Comparison of ENCODE assay signal across 12 mouse cellular contexts in genomic region chr1:155192805-155193368, GRCm38 (mm10). TPM values are rescaled to one million over a fixed set of nuclear protein-coding genes. Genes with fewer than 3 reads are reported as not detected.
A peak's percentile ranks its signal among the peaks of the same experiment; 100 is the strongest.
DNase-seq lines count a peak whose midpoint lies in the region; ATAC-seq lines count a peak whose summit lies in the region.
"Had no signal": no experiment of that assay in that cellular context is flagged by ENCODE, and none has a peak within 500 bp of the region (broad histone marks: within the 10 kb centered on the region; RNA-seq: fewer than 3 reads in every experiment).

No protein-coding gene starts in this region.

- H3K36me3 ChIP-seq in hindbrain, embryonic 13.5 days = peaks cover 76% of the 10 kb centered on the region
- H3K36me3 ChIP-seq in hindbrain, embryonic 10.5 days = peaks cover 98% of the 10 kb centered on the region
- H3K36me3 ChIP-seq in neural tube, embryonic 13.5 days = peaks cover 85% of the 10 kb centered on the region
- peaks cover 32% of the 10 kb centered on the region for H3K36me3 ChIP-seq in midbrain, embryonic 16.5 days (ENCODE audit: control insufficient read depth, insufficient read depth, low read length)

- H3K9ac ChIP-seq in hindbrain, embryonic 13.5 days = no peak overlapping the region
- no peak overlapping the region for H3K9ac ChIP-seq in neural tube, embryonic 13.5 days
- no peak overlapping the region for H3K9ac ChIP-seq in midbrain, embryonic 16.5 days (ENCODE audit: low read depth, low read length)
- H3K9ac ChIP-seq: liver, embryonic 13.5 days had no signal

- no peak overlapping the region for H3K4me2 ChIP-seq in hindbrain, embryonic 13.5 days
- H3K4me2 ChIP-seq in neural tube, embryonic 13.5 days = no peak overlapping the region
- no peak overlapping the region for H3K4me2 ChIP-seq in midbrain, embryonic 16.5 days (ENCODE audit: low read length)
- H3K4me2 ChIP-seq: liver, embryonic 13.5 days had no signal

- no peaks in the 10 kb centered on the region for H3K9me3 ChIP-seq in hindbrain, embryonic 13.5 days
- H3K9me3 ChIP-seq in hindbrain, embryonic 10.5 days = no peaks in the 10 kb centered on the region
- H3K9me3 ChIP-seq in neural tube, embryonic 13.5 days = no peaks in the 10 kb centered on the region
- no peaks in the 10 kb centered on the region for H3K9me3 ChIP-seq in midbrain, embryonic 16.5 days (replicated peaks; ENCODE audit: control insufficient read depth, low read length, poor library complexity, severe bottlenecking)
- H3K9me3 ChIP-seq: liver, embryonic 13.5 days had no signal

- no peak for DNase-seq in hindbrain, embryonic 10.5 days (ENCODE audit: low spot score)
- DNase-seq in neural tube, embryonic 10.5 days (ENCODE audit: extremely low spot score, low spot score) = no peak
- DNase-seq in adrenal gland, postnatal 25 days = no peak
- DNase-seq: liver, embryonic 13.5 days had no signal

- H3K4me3 ChIP-seq in hindbrain, embryonic 13.5 days = no peak overlapping the region
- H3K4me3 ChIP-seq in hindbrain, embryonic 10.5 days = no peak overlapping the region
- H3K4me3 ChIP-seq in neural tube, embryonic 13.5 days = no peak overlapping the region
- no peak overlapping the region for H3K4me3 ChIP-seq in midbrain, embryonic 16.5 days (ENCODE audit: low read depth, low read length)
- H3K4me3 ChIP-seq: liver, embryonic 13.5 days had no signal

- no peaks in the 10 kb centered on the region for H3K27me3 ChIP-seq in hindbrain, embryonic 13.5 days
- H3K27me3 ChIP-seq in hindbrain, embryonic 10.5 days (ENCODE audit: insufficient read depth, poor library complexity, severe bottlenecking) = no peaks in the 10 kb centered on the region
- no peaks in the 10 kb centered on the region for H3K27me3 ChIP-seq in neural tube, embryonic 13.5 days
- no peaks in the 10 kb centered on the region for H3K27me3 ChIP-seq in midbrain, embryonic 16.5 days (ENCODE audit: control insufficient read depth, insufficient read depth, low read depth, low read length)
- H3K27me3 ChIP-seq: CH12.LX; liver, embryonic 13.5 days had no signal

- ATAC-seq in hindbrain, embryonic 13.5 days (ENCODE audit: low FRiP score) = no peak
- peak; percentile 25; the same call in 1 of the 2 replicates for ATAC-seq in neural tube, embryonic 13.5 days (ENCODE audit: low read depth)
- peak; percentile 72 for ATAC-seq in common myeloid progenitor, adult 5-6 weeks (replicated peaks; ENCODE audit: low read depth, poor library complexity, severe bottlenecking)
- ATAC-seq in midbrain, embryonic 16.5 days = peak; percentile 19; the same call in 1 of the 2 replicates
- ATAC-seq in erythroblast, adult 5-6 weeks (replicated peaks; ENCODE audit: low FRiP score, poor library complexity, severe bottlenecking) = no peak

- H3K4me1 ChIP-seq in hindbrain, embryonic 13.5 days (replicated peaks) = peaks cover 11% of the 10 kb centered on the region
- H3K4me1 ChIP-seq in hindbrain, embryonic 10.5 days (replicated peaks) = no peaks in the 10 kb centered on the region
- 0 out of 2 replicates have a peak, but pooled peaks cover 13% of the 10 kb centered on the region for H3K4me1 ChIP-seq in neural tube, embryonic 13.5 days (replicated peaks)
- 0 out of 2 replicates have a peak, but pooled peaks cover 5% of the 10 kb centered on the region for H3K4me1 ChIP-seq in midbrain, embryonic 16.5 days (ENCODE audit: control insufficient read depth, insufficient read depth, low read length)
- H3K4me1 ChIP-seq: liver, embryonic 13.5 days had no signal

- peak overlapping the region; percentile 31 for H3K27ac ChIP-seq in hindbrain, embryonic 13.5 days
- H3K27ac ChIP-seq in hindbrain, embryonic 10.5 days = no peak overlapping the region
- H3K27ac ChIP-seq in neural tube, embryonic 13.5 days (replicated peaks) = peak overlapping the region; percentile 18; the same call in 1 of the 2 replicates
- H3K27ac ChIP-seq in midbrain, embryonic 16.5 days (ENCODE audit: low read length) = peak overlapping the region; percentile 39
- H3K27ac ChIP-seq: kidney, postnatal 0 days; liver, embryonic 13.5 days had no signal

- 72% methylated on average over 15 of the region's 15 CpGs for WGBS in hindbrain, embryonic 13.5 days
- WGBS in hindbrain, embryonic 10.5 days = 83% methylated on average over 15 of the region's 15 CpGs
- 59% methylated on average over 15 of the region's 15 CpGs for WGBS in neural tube, embryonic 13.5 days
- 58% methylated on average over 15 of the region's 15 CpGs for WGBS in midbrain, embryonic 16.5 days

RNA-seq across cellular contexts. Expression of gene Stx6, which starts 34.4 kb away (rescaled TPM):
- 121 TPM in 2 replicates for polyA plus RNA-seq in hindbrain, embryonic 13.5 days (2015; fragmentation: Nextera tagmentation; extraction: Ambion mirVana)
- 84.4 and 101 TPM in 2 replicates for polyA plus RNA-seq in hindbrain, embryonic 10.5 days (2016; fragmentation: Nextera tagmentation; extraction: Ambion mirVana)
- polyA plus RNA-seq in neural tube, embryonic 13.5 days (2015; fragmentation: Nextera tagmentation; extraction: Ambion mirVana) = 106 and 121 TPM in 2 replicates
- 24.5 and 32.6 TPM in 2 replicates for total RNA-seq in common myeloid progenitor, adult 5-6 weeks (2017)
- polyA plus RNA-seq in midbrain, embryonic 16.5 days (2015; fragmentation: Nextera tagmentation; extraction: Ambion mirVana) = 94.0 and 111 TPM in 2 replicates
- total RNA-seq in erythroblast, adult 5-6 weeks (2015; ENCODE audit: low replicate concordance) = 2.3 and 3.8 TPM in 2 replicates
- 4.9 and 7.4 TPM in 2 replicates for total RNA-seq in erythroblast, adult 5-6 weeks (2017; ENCODE audit: low replicate concordance)
- 38.3 and 57.5 TPM in 2 replicates for total RNA-seq in adrenal gland, postnatal 25 days (2021)

RNA-seq across cellular contexts. Expression of gene Mr1, which starts 46.3 kb away (rescaled TPM):
- polyA plus RNA-seq in hindbrain, embryonic 13.5 days (2015; fragmentation: Nextera tagmentation; extraction: Ambion mirVana) = 1.3 and 2.1 TPM in 2 replicates
- 0.55 and 1.1 TPM in 2 replicates for polyA plus RNA-seq in hindbrain, embryonic 10.5 days (2016; fragmentation: Nextera tagmentation; extraction: Ambion mirVana)
- polyA plus RNA-seq in neural tube, embryonic 13.5 days (2015; fragmentation: Nextera tagmentation; extraction: Ambion mirVana) = 1.3 TPM in 2 replicates
- 6.9 and 10.6 TPM in 2 replicates for total RNA-seq in common myeloid progenitor, adult 5-6 weeks (2017)
- 1.3 and 1.6 TPM in 2 replicates for polyA plus RNA-seq in midbrain, embryonic 16.5 days (2015; fragmentation: Nextera tagmentation; extraction: Ambion mirVana)
- total RNA-seq in erythroblast, adult 5-6 weeks (2015; ENCODE audit: low replicate concordance) = 1.3 and 2.3 TPM in 2 replicates
- total RNA-seq in erythroblast, adult 5-6 weeks (2017; ENCODE audit: low replicate concordance) = 0.34 and 1.4 TPM in 2 replicates
- total RNA-seq in adrenal gland, postnatal 25 days (2021) = 18.1 and 31.4 TPM in 2 replicates

RNA-seq across cellular contexts. Expression of gene BC034090, which starts 51.4 kb away (rescaled TPM):
- polyA plus RNA-seq in hindbrain, embryonic 13.5 days (2015; fragmentation: Nextera tagmentation; extraction: Ambion mirVana) = 3.9 and 4.7 TPM in 2 replicates
- polyA plus RNA-seq in hindbrain, embryonic 10.5 days (2016; fragmentation: Nextera tagmentation; extraction: Ambion mirVana) = 5.3 and 6.2 TPM in 2 replicates
- 3.5 and 6.4 TPM in 2 replicates for polyA plus RNA-seq in neural tube, embryonic 13.5 days (2015; fragmentation: Nextera tagmentation; extraction: Ambion mirVana)
- not detected in 2 replicates for total RNA-seq in common myeloid progenitor, adult 5-6 weeks (2017)
- 2.8 and 5.5 TPM in 2 replicates for polyA plus RNA-seq in midbrain, embryonic 16.5 days (2015; fragmentation: Nextera tagmentation; extraction: Ambion mirVana)
- not detected in 2 replicates for total RNA-seq in erythroblast, adult 5-6 weeks (2015; ENCODE audit: low replicate concordance)
- not detected in 2 replicates for total RNA-seq in erythroblast, adult 5-6 weeks (2017; ENCODE audit: low replicate concordance)
- 33.9 and 35.3 TPM in 2 replicates for total RNA-seq in adrenal gland, postnatal 25 days (2021)
- total RNA-seq: megakaryocyte-erythroid progenitor cell, adult 5-6 weeks had no signal

Comparison
In these comparisons a context has a peak if more than half of its experiments do, and no peak if none do; other contexts are left out.
1. ATAC-seq: peak in neural tube, embryonic 13.5 days (single experiment), common myeloid progenitor, adult 5-6 weeks (single experiment) and midbrain, embryonic 16.5 days (single experiment); none in hindbrain, embryonic 13.5 days (single experiment) and erythroblast, adult 5-6 weeks (single experiment).